Mouse (Mus musculus) ovary, adult 2 months (tissue): ENCODE data around the gene Dhrs2. TPM values are rescaled to one million over a fixed set of nuclear protein-coding genes. Genes with fewer than 3 reads are reported as not detected.

Experiments
- polyA plus RNA-seq: library from polyadenylated mRNA; depleted of rRNA; stranded (reverse); fragments of >200 nt; gene quantifications from 2 replicates; pipeline ENCODE4 v1.2.3, GENCODE M21; 2012; rRNA removed

Gene Dhrs2
- 0.17 and 0.26 TPM in 2 replicates for polyA plus RNA-seq

DNA sequence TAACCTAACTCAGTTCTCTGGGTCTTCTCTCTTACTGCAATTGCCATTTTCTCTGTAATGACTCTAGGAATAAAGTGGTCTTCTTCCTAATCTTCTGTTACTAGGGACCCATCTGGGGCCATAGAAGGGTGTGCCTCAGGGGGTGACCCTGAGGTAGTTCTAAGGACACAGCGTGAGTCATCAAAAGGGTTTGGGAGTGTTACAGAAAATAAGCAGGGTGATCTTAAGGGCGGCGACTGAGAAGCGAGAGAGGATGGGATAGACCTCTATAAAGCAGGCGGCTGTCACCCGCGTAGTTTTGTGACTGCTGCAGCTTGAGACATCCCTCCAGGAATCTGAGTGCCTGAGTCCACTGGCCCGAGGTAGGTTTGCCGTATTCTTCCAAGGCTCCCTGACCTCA, at the start of gene Dhrs2:
Dhrs2 (plus strand) TSS at position 301 of the 400 bp plus-strand sequence.

Other genes starting within 250 kb of the Dhrs2 start
- not detected in 2 replicates for gene Gm17428, start 245.1 kb upstream of the Dhrs2 start, polyA plus RNA-seq
- gene Myh7, start 227.4 kb upstream of the Dhrs2 start, polyA plus RNA-seq = 0.63 and 0.85 TPM in 2 replicates
- 8.5 and 10.3 TPM in 2 replicates for gene Ngdn, start 206.6 kb upstream of the Dhrs2 start, polyA plus RNA-seq
- 1.3 and 1.5 TPM in 2 replicates for gene Zfhx2, start 129.7 kb upstream of the Dhrs2 start, polyA plus RNA-seq
- gene Thtpa, start 127.2 kb upstream of the Dhrs2 start, polyA plus RNA-seq = 5.6 and 7.9 TPM in 2 replicates
- gene Ap1g2, start 115.4 kb upstream of the Dhrs2 start, polyA plus RNA-seq = 36.3 and 37.4 TPM in 2 replicates
- 14.2 and 24.0 TPM in 2 replicates for gene Jph4, start 105.1 kb upstream of the Dhrs2 start, polyA plus RNA-seq